Mouse (Mus musculus) left cerebral cortex, postnatal 14 days (tissue): ENCODE data around the gene Stag3. TPM values are rescaled to one million over a fixed set of nuclear protein-coding genes. Genes with fewer than 3 reads are reported as not detected.

Source experiments
- DNase-seq, 2 experiments: peaks; one replicate each; pipeline ENCODE4 v3.0.0; 2021 to 2022; ENCODE audit warnings: low spot score in 2 of 2, mixed read lengths in 1 of 2
- intact Hi-C: fragments of 180-260 bp; cut with DNase I; formaldehyde crosslinking; loops from one replicate; pipeline ENCODE4 v1.15.1; 2025
- long read RNA-seq, 2 experiments: library from polyadenylated mRNA; stranded (forward); transcript quantifications; one replicate each; pipeline ENCODE4 v2.0.0; 2021
- total RNA-seq, 2 experiments: library from RNA; stranded (reverse); gene quantifications; 2 replicates each; pipeline ENCODE4 v1.2.3; 2021

Stag3 gene
- total RNA-seq = 1 to 10 TPM; 1.1 to 1.8 TPM
- long read RNA-seq, experiment 1 = 0 reads
- long read RNA-seq, experiment 2, partial matches to known transcripts = 0 of 1 reads
- long read RNA-seq, experiment 2, other reads (novel, unspliced or antisense) = 1 of 1 reads

DNA sequence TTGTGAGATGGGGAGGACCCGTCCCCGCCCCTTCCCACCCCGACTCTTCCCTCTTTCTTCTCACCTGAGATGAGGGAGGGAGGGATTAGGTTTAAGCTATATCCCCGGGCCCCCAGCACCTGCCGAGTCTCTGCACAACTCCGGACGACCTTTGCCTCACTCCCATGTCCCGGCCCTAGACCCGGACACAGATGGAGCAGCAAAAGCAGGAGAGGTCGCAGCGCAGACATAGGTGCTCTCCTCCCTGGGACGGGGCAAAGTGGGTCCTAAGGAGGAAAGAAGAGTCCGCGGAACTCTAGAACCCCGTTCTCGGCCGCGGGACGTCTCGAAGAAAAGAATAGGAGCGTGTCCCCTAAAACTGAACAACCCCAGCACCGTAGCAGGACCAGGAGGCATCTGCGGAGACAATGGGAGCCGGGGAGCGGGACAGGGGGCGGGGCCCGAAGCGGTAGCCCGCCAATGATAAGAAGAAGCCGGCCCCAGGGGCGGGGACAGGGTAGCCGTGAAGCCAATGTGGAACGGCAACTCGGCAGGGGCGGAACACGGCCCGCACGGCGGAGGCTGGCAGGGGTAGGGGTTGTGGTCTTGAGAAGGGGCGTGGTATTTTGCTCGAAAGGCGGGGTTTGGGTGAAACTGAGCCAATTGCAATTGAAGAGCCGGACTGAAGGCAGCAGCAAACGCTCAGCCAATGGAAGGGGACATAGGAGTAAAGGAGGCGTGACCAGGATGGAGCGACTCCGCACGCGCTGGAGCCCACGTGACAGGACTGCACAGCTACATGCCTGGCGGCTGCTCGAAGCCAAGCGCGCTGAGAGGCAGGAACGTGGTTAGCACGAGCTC lies at the start of gene Stag3, which contains the start of the genes Gm43720 and Gpc2:
Gene Stag3, plus strand, starts transcription at position 656 of the 840 bp plus-strand sequence.
Gene Gm43720, minus strand, starts transcription at position 374 of the 840 bp plus-strand sequence.
Gene Gpc2, minus strand, starts transcription at position 421 of the 840 bp plus-strand sequence.
- intact Hi-C loops = no loop called here

DNA sequence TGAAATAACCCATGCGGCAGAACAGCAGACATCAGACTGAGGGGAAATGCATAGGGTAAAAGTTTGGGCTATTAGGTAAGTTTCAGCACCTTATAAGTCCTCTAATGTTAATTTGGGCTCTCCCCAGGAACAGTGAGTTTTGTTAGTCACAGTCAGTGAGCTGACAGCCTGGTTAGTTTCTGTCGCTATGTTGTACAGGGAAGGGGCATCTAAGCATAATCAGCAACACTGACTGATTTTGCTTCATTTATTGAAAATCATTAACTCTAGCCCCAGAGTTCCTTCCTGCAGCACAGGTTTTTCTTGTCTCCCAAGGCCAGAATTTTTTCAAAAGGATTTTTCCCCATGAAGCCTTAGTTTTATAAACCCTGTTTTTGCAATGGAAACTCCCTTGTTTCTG lies 46.3 kb upstream of the Stag3 start:
- DNase-seq = no peak
- intact Hi-C loops = no loop called here

More for the DNA sequence above, at the start of gene Stag3, which contains the start of the genes Gm43720 and Gpc2:
- peak; percentile 82 to 90 for DNase-seq

- DNase-seq = no peak
- intact Hi-C loops = no loop called here
Measured at GRCm38 (mm10) chr5:138234224-138234623, 45.8 kb upstream of the Stag3 start.

DNA sequence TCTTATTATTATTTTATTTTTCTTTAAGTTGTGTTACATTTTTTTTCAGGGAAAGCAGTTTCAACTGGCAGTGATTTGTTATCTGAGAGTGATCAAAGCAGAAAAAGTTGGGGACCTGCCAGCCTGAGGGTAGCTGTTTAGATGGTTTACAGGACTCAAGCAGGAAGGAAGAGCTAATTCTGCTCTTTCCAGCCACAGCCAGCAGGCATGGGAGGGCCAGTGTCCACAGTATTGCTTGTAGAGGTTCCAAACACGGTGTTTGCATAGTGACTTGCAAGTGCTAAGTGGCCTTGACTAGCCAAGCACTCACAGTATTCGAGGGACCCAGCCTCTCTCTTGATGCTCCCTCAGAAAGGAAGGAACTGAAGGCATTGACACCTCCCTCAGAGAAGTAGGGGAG lies 38.5 kb upstream of the Stag3 start:
- intact Hi-C loops = no loop called here
- no peak for DNase-seq

DNA sequence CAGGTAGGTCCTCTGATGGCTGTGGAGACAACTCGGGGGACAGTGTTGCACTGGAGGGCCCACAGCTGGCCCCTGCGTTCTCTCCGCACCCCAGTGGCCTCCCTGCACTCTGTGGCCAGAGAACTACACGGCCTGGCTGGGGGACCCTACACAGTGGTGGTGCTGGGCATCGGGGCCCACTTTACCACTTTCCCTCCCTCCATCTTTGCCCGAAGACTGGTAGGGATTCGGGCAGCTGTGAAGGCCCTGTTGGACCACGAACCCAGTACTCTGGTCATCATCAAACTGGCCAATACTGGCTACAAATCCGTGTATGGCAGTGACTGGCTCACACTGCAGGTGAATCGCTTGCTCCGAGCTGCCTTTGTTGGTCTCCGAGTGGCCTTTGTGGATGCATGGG lies 28.9 kb upstream of the Stag3 start:
- DNase-seq = no peak
- intact Hi-C loops = loop anchor here (5.0 kb wide), 1 partner anchor 49 kb away; no protein-coding TSS in a partner anchor

DNA sequence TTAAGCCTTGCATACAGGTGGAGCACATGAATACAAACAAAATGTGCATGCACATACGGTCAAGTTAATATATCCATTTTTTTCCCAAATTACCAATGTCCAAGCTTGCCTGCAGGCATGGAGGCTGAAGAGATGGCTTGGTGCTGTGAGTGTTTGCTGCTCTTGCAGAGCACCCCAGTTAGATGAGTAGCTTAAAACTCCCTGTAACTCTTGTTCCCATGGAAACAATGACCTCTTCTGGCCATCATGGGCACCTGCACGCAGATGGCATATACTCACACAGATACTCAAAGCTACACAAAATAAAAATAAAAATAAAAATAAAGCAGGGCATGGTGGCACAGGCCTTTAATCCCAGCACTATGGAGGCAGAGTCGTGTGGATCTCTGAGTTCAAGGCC lies 27.0 kb upstream of the Stag3 start:
- intact Hi-C loops = loop anchor here (5.0 kb wide), 1 partner anchor 51 kb away; no protein-coding TSS in a partner anchor
- no peak for DNase-seq

- DNase-seq = peak; percentile 97 to 99
- intact Hi-C loops = no loop called here
Measured at GRCm38 (mm10) chr5:138255353-138256093, 24.5 kb upstream of the Stag3 start, which contains the start of gene Lamtor4. TSS of gene Lamtor4 (plus strand) at chr5:138255482.

- intact Hi-C loops = no loop called here
- DNase-seq = no peak
Measured at GRCm38 (mm10) chr5:138256094-138256467, 24.0 kb upstream of the Stag3 start.

- intact Hi-C loops = no loop called here
- DNase-seq = no peak
Measured at GRCm38 (mm10) chr5:138256966-138257584, 23.0 kb upstream of the Stag3 start.

DNA sequence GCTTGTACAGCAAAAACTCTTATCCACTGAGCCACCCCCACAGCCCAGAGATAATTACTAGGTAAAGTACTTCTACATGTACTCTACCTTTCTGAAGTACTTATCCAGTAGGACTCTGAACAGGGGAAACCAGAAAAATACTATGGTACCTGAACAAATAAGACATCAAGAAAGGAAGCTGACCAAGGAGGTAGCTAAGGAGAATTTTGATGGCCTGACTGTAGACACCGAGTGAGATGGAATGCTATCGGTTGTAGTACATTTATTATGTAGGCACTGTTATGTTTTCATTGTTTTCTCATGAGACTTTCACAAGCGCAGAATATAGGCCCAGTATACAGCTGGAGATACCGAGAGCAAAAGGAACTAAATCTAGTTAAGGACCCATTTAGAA lies 22.5 kb upstream of the Stag3 start:
- DNase-seq = no peak
- intact Hi-C loops = no loop called here

DNA sequence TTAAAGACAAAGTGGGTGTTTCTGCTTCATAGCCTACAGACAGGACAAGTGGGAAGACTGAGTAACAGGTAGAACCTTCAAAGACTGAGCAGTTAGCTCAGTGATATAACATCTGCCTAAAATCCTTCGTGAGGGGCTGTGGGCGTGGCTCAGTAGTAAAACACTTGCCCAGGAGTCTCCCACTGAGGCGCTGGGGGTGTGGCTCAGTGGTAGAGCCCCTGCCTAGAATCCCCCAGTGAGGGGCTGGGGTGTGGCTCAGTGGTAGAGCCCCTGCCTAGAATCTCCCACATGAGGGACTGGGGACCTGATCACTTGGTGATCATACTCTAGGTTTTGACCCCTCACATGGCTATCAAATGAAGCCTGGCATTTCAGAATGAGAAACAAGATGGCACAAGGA lies 22.0 kb upstream of the Stag3 start:
- intact Hi-C loops = no loop called here
- DNase-seq = no peak

DNA sequence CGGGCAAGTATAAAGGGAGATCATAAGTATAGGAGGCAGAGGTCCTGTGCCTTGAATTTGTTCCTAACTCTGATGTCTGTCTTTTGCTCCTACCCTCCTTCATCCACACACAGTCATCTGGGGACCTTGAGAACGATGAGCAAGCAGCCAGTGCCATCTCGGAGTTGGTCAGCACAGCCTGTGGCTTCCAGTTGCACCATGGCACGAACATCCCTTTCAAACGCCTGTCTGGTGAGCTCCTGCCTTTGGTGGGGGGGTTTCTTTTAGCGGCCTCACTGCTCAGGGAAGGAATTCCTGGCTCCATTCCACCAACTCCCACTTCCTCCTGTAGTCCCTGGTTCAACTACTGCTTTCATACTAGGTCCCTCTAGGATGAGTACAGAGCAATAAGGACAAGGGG lies 21.5 kb upstream of the Stag3 start:
- DNase-seq = no peak
- intact Hi-C loops = no loop called here

DNA sequence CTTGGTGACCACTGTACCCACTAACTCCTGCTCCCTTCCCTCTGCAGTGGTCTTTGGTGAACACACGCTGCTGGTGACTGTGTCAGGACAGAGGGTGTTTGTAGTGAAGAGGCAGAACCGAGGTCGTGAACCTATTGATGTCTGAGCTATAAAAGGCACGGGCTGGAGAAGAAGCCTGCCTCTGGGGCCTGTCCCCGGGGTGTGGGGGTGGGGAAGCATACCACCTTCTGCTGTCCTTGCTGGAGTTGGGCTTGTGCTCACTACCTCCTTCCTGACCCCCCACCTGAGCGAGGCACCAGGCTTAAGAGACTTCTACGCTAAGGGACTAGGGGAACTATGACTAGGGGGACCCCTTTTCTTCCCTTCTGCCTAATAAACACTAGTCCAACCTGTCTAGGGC lies 21.0 kb upstream of the Stag3 start:
- no peak for DNase-seq
- intact Hi-C loops = no loop called here

DNA sequence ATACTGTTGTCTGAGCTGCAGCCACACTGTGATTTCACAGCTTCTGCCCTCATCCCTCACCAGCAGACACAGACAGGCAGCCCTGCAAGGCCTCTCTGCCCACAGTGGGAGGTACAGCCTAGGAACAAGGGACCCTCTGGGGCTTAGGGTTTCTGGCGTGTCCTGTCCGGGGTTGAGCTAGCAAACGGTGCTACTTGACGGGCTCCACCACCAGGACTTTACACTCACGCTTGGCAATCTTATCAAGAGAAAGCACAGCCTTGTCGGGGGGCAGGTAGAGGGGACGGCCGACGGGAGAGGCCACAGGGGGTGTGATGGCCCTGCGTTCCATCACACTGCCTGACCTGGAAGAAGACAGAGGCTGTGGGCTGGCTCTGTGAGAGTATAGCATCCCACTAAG lies 20.0 kb upstream of the Stag3 start:
- no peak for DNase-seq
- intact Hi-C loops = loop anchor here (10.0 kb wide), 1 partner anchor 185 kb away; the partner anchor contains the start of gene Zfp157

GRCm38 (mm10) chr5:138260834-138261233 lies 19.2 kb upstream of the Stag3 start:
- intact Hi-C loops = loop anchor here (10.0 kb wide), 1 partner anchor 184 kb away; the partner anchor contains the start of gene Zfp157
- DNase-seq = no peak

DNA sequence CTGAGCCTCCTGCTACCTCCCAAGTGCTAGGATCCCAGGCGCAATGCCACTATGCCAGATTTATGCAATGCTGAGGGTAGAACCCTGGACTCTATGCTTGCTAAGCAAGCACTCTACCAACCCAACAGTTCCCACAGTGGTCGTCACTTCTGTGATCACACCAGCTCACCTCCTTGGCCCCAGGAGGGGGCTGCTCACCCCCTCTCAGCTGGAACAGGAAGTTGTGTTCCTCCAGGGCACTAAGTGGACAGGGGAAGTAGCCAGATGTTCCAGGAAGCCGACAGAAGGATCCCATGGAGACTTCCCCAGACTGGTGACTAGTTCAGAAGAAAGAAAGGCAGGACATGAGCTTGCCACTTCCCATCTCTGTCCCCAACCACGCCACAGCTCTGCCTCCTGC lies 18.0 kb upstream of the Stag3 start:
- intact Hi-C loops = loop anchor here (10.0 kb wide), 1 partner anchor 183 kb away; the partner anchor contains the start of gene Zfp157

GRCm38 (mm10) chr5:138262582-138263240 lies 17.3 kb upstream of the Stag3 start:
- intact Hi-C loops = loop anchor here (10.0 kb wide), 1 partner anchor 182 kb away; the partner anchor contains the start of gene Zfp157

More for the DNA sequence above, 18.0 kb upstream of the Stag3 start:
- DNase-seq = no peak

GRCm38 (mm10) chr5:138263260-138264206 lies 16.5 kb upstream of the Stag3 start, which contains the start of gene BC037034:
TSS of gene BC037034 (minus strand) at chr5:138264033.
- intact Hi-C loops = loop anchor here (10.0 kb wide), 1 partner anchor 181 kb away; the partner anchor contains the start of gene Zfp157
- peak; percentile 93 to 94 for DNase-seq

More at GRCm38 (mm10) chr5:138262582-138263240, 17.3 kb upstream of the Stag3 start:
- DNase-seq = no peak
